Mouse (Mus musculus) fibroblast of lung, adult 2 months (primary cell): ENCODE measurements at regions not wholly inside any gene's neighbourhood (a gene's known extent, or its start where the extent isn't known, plus 50 kb on each side); places are given as distances from the start of the nearest gene placed in this dataset.

ENCODE experiments used
- DNase-seq: peaks from one replicate; pipeline ENCODE4 v3.0.0-alpha.2; 2011; ENCODE audit warnings: low read depth

DNA sequence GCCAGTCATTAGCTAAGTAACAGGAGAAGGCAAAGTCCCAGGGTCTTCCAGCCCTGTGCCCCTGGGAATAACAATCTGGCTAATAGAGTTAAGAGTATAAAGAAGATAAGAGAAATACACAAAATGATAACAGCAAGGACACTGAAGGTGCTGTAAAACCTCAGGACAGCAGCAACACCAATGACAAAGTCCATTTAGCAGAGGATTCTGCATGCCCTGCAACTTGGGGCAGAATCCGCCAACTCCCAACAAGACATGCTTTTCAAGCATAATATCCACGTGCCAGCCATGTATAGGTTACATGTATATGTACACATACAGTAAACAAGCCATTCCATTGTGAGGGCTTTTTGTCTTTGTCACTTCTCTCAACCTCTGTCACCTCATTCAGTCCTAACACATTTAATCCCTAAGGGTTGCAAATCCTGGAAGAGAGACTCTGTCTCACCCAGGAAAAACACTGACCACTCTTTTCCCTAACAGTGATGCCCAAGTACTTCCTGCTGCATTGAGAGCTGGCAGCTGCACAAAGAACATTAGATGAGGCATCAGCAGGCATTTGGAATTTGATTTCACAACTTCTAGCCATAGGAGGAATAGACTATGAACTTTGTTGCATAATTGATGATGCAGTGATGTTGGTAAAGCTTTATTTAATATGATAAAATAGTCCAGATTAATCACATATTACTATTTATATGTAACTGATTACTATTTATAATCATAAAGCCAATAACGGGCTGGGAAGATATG is 105.8 kb upstream of the Slc4a7 start:
- no peak for DNase-seq

DNA sequence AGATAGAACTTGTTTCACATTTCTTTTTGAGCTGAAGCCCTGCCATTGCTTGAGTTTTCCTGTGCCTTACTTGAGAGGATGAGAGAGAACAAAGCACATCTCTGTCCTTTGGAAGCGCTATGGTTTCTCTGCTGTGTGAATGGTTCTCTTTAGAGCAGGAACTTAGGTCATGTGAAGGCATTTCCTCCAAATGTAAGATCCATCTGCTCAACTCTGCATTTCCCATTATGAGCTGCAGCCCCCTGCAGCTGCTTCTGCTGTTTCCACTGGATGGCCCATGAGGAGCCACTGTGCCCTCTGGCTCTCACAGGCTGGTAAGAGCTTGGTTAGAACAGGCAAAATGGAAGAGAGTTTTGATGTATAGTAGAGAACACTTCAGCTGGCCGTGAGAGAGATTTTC is 102.5 kb upstream of the Slc4a7 start:
- no peak for DNase-seq

DNA sequence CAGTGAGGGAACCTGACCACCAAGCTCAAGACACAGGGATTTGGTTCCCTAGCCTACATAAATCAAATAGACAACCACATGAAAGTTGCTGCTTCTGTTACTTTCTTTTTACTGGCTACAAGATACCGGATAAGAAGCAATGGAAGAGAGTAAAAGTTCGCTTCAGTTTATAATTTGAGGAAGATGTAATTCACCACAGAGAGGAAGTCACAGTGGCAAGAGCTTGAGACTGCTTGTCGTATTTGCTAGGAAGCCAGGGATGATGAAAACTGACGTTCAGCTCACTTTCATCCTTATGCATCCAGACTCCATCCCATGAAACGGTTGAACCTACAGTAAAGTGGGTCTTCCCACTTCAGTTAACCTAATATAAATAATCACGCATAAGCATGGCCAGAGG is 102.1 kb upstream of the Slc4a7 start:
- no peak for DNase-seq

GRCm38 (mm10) chr14:14603439-14603838 is 98.6 kb upstream of the Slc4a7 start:
- DNase-seq, result no peak

DNA sequence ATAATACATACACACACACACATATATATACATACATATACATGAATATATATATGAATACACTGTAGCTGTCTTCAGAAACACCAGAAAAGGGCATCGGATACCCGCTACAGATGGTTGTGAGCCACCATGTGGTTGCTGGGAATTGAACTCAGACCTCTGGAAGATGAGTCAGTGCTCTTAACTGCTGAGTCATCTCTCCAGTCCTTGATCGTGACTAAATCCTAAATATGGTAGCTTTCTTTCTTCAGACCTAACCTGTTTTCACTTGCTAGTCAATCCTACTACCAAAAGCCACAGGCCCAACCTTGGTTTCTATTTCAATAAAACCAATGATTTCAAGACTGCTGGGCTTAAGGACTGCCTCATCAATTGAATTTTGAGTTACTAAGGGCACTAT is 95.0 kb upstream of the Slc4a7 start:
- DNase-seq, result no peak

- no peak for DNase-seq
These were observed 89.8 kb upstream of the Slc4a7 start for GRCm38 (mm10) chr14:14612245-14612644.

- DNase-seq, result no peak
These were observed 81.8 kb upstream of the Slc4a7 start for GRCm38 (mm10) chr14:14620316-14620715.

DNA sequence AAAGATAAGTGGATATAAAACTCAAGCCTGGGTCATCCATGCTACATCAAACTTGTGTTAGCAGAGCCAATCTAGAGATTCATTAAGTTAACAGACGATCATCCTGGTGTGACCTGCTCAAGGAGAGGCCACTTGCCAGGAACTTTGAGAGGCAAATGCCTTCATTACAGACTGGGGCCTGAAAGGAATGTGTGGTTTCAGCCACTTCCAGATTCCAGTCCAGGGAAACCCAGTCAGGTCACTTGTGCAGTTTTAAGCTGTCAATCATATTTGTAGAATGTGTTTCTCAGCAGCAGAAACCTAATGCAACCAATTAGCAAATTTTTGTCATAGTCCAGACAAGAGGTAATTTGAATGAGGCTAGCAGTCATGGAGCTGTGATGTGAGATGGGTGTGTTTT is 73.4 kb upstream of the Slc4a7 start:
- no peak for DNase-seq

GRCm38 (mm10) chr14:14631750-14632149 is 70.3 kb upstream of the Slc4a7 start:
- no peak for DNase-seq

DNA sequence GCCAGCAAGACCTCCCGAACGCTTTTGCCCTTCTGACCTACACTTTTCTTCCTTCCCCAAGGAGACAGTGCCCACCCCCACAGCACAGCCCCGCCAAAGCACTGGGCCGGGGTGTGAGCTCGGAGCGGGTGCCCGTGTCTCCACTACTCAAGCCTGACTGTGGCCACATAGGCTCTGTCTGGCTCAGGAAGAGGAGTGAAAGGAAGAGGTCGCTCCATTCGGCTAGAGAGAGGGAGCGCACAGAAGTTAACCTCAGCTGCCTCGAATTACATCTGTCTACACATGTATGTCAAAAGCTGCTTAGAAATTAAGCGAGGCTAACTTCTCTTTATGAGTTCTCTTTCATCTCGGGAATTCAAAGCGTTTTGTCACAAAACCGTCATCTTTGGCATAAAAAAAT is 69.6 kb upstream of the Slc4a7 start:
- DNase-seq, result no peak

GRCm38 (mm10) chr14:14632951-14633931 is 68.8 kb upstream of the Slc4a7 start:
- DNase-seq, result peak; percentile 75

- no peak for DNase-seq
These were observed 68.1 kb upstream of the Slc4a7 start for GRCm38 (mm10) chr14:14634021-14634420.

GRCm38 (mm10) chr14:14639102-14640015 is 62.7 kb upstream of the Slc4a7 start:
- DNase-seq, result no peak

GRCm38 (mm10) chr14:14640023-14640441 is 62.0 kb upstream of the Slc4a7 start:
- DNase-seq, result no peak

DNA sequence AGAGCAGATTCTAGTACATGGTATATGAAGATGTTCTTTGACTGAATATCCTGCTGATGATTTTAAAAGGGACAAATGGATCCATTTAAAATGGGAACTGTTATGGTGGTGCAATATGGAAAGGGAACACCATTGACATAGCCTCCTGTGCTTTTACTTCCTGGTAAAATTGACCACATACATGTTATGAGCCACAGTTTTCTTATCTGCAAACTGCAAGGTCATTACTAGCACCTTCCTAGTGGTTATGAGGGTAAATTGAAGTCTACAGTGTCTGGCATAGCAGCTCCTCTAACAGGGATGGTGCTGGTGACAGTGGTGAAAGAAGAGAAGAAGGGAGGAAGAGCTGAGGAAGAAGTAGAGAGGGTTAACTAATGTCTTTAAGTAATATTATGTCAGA is 61.5 kb upstream of the Slc4a7 start:
- DNase-seq, result no peak

GRCm38 (mm10) chr14:14643533-14643932 is 58.5 kb upstream of the Slc4a7 start:
- no peak for DNase-seq

DNA sequence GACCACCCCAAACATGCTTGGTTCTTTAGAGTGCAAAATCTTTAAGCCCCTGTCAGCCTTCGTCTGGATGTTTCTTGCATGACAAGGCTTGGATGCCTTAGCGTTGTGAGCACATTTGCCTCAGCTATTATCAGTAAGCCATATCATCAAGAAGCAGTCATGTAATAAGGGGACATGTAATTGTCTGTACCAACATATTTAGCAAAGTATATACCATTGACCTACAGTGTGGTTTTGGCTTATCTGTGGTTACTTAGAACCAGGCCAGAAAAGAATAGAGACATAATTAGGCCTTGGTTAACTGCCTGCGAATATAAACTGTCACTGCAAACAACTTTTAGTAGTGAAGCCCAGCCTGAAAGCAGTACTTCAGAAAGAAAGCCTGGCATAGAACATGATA is 57.0 kb upstream of the Slc4a7 start:
- DNase-seq, result no peak
